Mouse (Mus musculus): Measurements from ENCODE around the gene Notum. TPM values are rescaled to one million over a fixed set of nuclear protein-coding genes. Genes with fewer than 3 reads are reported as not detected.
"Not testable (repeated sequence)": the region's sequence is repeated elsewhere in the genome, so short reads cannot be mapped to it uniquely, and the experiment has no call there.

Gene Notum
- total RNA-seq, 1 experiment from 2014 or later: 11.2 TPM

GRCm38 (mm10) chr11:120675875-120676274 lies 14.9 kb upstream of the Notum start:
- not testable (repeated sequence) for DNase-seq

DNA sequence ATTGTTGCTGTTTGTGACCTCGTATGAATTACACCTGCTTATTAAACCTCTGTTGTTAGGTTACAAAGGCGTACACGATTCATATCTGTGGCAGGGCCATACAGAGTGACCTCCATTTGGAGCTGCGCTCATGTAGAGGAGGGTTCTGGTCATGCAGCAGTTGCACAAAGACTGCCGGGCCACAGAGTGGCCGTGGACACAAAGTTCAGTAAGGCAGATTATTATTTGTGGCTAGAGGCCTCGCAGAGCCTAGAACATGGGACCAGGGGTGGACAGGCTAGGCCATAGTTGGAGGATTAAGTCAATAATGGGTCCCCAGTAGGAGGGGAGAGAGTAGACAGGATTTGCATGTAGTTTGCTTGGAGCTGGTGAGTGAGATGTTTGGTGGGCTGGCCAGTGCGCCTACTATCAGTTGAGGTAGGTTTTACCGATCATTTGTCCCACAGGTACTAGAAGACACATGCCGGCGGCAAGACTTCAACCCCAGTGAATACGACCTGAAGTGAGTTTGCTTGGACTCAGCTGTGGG lies 12.7 kb upstream of the Notum start:
- DNase-seq: no peak

- peak; percentile 99 for DNase-seq
Observed at GRCm38 (mm10) chr11:120672687-120673593, 12.0 kb upstream of the Notum start, which contains the start of gene Aspscr1. Aspscr1 (plus strand) TSS chr11:120672973.

GRCm38 (mm10) chr11:120666617-120667016 lies 5.6 kb upstream of the Notum start:
- DNase-seq: peak; percentile 39

DNA sequence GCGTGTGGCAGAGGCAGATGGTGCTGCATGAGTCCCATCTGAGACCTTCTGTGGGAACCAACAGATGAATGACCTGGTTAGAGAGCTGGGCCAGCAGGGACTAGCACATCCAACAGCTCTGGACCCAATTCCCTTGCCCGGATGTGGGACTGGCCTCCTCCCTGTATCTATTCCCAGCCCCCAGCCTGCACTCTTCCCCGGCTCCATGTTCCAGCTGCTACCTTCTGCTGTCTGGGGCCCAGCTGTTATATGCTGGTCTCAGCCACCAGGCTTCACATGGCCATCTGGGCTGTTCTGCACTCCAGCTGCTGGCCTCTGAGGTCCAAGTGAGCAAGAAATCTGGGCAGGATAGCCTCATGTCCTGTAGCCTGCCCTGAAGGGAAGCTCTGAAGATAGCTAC lies 4.4 kb upstream of the Notum start:
- DNase-seq: no peak

- DNase-seq: no peak
Observed at GRCm38 (mm10) chr11:120663714-120664113, 2.7 kb upstream of the Notum start.

DNA sequence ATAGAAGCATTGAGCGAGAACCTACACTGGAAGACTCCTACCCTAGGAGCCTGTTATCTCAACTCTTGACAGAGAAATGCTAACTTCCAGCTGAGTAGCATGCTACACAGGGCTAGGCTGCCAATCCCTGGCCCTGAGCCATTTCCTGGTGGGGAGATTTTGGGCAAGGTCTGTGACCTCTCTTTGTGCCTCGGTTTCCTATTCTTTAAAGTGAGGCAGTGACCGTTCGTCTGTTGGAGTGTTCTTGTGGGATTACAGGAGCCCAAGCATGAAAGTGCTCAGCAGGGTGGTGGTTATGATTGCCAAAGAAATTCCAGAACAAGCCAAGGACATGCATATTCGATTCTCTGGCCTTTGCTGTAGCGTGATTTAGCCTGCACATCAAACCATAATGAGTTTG lies 1.8 kb upstream of the Notum start:
- no peak for DNase-seq

DNA sequence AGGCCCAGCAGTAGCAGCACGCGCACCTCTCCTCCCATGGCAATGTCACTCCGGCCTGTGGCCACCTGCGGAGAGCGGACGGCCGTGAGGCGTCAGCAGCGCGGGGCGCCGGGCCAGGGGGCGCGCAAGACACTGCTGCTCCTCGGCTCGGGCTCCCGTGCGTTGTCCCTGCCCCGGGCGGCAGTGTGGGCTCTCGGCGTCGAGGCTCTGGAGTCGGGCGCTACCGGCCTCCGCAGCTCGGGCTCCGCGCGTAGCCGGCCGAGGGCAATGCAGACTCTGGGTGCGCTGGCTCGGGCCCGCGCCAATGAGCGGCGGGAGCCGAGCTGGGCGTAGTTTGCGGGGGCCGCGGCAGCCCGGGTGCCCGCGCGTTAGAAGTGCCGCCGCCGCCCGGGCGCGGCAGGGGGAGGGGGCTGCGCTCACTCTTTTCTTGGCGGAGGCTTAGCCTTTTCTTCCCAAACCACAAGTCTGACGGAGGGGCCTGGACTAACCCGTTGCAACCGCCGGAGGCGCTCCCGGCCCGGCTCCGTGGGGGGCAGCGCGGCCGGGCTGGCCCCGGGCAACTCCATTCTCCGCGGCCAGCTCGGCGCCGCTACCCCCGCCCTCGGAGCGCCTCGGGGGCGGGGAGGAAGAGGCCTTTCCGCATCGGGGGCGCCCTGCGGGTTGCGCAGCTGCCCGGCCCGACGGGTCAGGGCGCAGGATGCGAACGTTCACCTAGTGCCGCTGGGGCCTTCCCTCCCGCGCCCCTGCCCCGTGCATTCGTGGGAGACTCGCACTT lies 487 bp downstream of the Notum start:
- peak; percentile 77 for DNase-seq

DNA sequence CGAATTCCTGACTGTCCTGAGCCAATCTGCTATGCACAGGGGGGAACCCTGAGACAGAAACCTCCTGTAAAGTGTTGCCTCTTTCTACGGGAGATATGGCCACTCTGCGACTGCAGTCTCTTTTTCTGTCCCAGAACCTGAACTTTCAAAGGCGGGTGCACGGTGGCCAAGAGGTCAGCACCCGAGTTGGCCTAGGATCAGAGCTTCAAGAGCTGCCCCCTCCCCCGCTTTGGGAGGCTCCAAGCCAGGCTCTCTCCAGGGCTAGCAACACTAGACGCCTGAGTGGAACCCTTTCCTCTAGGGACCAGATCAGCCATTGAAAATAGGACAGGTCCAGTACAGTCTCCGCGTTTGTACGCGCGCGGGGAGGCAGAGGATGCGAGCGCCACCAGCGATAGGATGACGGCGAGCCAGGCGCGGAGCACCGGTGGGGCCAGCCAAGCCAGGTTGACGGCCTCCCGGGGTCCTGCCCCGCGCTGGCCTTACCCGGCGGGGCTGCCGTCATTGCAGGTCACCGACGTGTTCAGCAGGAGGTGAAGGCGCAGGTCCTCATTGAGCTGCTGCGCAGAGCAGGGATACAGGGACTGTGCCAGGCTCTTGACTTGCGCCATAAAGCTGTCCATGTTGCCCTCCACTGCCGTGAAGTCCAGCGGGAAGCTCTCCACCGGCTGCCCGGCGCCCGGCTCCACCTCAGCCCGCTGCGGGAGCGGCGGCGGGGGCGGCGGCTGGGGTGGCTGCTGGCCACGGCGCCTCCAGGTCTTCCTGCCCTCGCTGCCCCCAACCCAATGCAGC lies 1.3 kb downstream of the Notum start:
- DNase-seq: peak; percentile 34

DNA sequence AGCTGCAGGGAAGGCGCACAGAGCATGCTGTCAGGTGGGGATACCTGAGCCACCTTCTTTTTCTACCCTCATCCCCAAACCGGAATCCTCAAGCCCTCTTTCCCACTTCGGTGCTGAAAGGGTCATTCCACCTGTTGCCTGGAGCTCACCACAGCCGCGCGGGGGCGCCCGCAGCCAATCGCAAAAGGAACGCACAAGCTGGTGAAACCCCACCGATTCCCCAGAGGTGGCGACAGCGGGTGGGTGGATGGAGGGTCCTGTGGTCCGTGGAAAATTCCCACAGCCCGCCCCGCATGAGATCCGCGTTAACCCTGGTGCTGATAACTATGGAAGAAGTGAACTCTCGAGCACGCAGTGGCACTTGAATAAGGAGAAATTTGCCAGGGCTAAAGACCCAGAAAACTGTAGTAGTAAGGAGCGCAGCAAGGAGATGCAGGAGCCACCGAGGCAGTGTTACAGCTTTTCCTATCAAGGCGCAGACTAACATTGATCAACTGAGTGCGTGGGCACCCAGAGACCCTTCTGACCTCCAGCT lies 2.0 kb downstream of the Notum start:
- peak; percentile 92 for DNase-seq

DNA sequence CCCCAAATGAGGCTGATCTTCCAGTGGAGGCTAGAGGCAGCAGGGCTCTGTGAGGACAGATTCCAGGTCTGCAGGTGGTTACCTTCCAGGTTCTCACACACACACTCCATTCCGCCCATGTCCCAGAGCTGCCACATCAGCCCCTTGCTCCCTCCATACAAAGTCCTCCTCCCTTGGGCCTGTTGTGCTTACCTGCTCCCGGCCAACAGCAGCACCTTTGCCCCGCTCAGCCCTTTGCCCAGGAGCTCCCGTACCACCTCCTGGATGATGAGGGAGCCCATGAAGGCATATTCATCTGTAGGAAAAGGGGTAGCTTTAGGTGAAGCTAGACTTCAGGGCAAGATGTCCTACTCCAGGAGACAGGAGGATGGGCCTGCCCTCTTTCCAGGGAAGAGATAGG lies 3.7 kb downstream of the Notum start:
- DNase-seq: no peak

DNA sequence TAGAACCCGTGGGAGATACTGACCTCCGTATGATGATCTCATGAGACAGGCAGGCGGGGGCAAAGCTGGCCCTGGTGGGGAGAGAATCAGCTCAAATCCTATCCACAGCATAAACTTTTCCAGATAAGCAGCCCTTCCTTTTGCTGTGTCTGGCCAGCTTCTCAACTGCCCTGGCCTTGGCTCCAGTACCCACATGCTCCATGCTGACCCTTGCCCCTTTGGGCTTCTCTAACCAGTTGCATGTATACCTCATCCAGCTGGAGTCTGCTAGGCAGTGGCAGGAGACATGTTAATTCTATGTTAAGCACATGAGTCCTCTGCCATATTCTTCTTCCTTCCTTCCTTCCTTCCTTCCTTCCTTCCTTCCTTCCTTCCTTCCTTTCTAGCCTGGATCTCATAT lies 6.2 kb downstream of the Notum start:
- DNase-seq: no peak

DNA sequence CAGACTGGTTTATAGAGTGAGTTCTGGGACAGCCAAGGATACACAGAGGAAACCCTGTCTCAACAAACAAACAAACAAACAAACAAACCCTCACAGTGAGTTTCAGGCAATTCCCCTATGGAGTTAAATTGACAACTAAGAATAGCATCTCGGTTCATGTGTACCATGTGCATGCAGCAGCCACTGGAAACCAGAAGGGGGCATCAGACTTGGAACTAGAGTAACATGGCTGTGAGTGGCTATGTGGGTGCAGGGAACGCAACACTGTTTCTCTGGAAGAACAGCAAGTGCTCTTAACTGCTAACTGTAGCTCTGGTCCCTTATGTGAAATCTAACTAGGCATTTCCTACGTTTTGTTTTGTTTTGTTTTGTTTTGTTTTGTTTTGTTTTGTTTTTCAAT lies 9.1 kb downstream of the Notum start:
- no peak for DNase-seq

GRCm38 (mm10) chr11:120648001-120648476 lies 12.9 kb downstream of the Notum start, which contains the start of gene Myadml2:
Myadml2 (minus strand) TSS chr11:120648158.
- DNase-seq: peak; percentile 44

DNA sequence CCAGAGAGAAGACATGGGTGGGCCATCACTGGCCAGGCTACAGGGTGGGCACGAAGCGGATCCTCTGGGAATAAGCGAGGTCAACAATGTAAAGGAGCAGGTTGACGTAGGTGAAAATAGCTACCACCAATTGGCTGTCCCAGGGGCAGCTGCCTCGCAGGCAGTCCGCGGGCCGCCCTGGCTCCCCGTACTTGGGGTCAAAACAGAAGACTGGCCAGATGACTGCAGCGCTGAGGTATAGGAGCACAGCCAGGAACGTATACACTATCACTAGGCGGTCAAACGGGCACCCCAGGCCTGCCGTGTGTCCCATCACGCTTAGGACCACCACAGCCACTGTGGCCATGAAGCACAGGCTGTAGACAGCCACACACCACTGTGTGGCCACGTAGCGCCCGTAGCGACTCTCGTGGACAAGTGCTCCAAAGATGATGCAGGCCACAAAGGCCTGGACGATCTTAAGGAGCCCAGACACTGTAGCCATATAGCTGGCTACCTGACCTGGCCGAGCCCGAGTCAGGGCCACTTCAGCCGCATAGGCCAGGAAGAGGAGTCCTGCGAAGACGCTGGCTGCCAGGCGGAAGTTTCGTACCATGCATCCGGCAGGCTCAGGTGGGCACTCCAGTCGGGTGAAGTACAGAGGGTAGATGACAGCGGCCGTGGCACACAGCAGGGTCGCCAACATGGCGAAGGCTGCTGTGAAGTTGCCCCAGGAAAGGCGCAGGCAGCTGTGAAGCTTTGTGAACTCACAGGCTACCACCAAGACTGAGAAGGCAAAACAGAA lies 13.7 kb downstream of the Notum start:
- no peak for DNase-seq

DNA sequence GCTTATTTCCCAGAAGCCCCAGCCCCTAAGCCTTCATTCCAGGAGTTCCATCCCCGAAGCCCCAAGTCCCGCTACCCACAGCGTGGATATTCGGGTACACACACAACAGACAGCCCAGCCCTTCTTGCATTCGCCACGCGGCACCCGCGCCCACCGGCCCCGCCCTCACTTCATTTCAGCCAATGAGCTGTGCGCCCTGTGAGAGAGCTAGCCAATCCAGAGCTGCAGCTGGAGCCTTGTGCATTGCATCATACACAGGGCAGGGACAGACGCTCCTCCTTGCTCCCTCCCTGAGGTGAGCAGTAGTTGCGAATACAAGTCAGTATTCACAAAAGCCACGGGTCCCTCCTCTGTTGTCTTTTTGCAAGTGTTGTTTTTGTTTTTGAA lies 17.4 kb downstream of the Notum start, which contains the start of gene Pycr1:
Gene Pycr1 (minus strand): TSS at position 169 of the 387 bp plus-strand sequence.
- DNase-seq: peak; percentile 95

GRCm38 (mm10) chr11:120642939-120643600 lies 17.9 kb downstream of the Notum start:
- no peak for DNase-seq

- DNase-seq: no peak
Observed at GRCm38 (mm10) chr11:120641869-120642268, 19.1 kb downstream of the Notum start.

DNA sequence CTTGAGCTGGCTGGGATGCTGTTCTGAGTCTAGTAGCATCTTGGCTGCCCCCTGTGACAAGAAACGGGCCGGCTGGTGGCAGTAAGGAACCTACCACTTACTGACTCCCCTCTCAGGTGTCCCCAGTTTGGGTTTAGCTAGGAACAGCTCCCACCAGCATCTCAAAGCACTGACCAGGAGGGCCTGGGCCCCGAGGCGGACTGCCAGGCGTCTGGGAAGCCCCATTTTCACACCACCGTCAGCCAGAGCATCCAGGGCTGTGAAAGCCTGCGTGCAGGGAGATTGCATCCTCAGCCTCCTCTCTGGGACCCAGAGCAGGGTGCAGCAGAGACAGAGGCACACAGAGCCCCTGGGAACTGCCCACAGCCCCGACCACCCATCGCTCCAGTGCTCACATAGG lies 19.7 kb downstream of the Notum start:
- DNase-seq: no peak

DNA sequence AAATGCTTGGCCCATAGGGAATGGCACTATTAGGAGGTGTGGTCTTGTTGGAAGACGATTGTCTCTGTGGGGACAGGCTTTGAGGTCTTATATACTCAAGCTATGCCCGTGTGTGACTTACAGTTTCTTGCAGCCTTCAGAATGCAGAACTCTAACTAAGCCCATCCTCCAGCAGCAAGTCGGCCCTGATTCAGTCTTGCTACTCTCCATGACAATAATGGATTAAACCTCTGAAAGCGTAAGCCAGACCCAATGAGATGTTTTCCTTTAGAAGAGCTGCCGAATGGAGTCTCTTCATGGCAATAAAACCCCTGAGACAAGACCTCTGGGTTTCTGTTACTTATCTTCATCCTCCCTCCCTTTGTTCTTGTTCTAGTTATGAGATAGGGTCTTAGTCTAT lies 26.2 kb downstream of the Notum start:
- no peak for DNase-seq
